Mouse (Mus musculus) inflammation-experienced regulatory T-cells, adult 6 months (primary cell): Measurements from ENCODE around the gene Rspry1. TPM values are rescaled to one million over a fixed set of nuclear protein-coding genes. Genes with fewer than 3 reads are reported as not detected.

Source experiments
- ATAC-seq: one replicate; pipeline ENCODE4 v1.8.0; 2017
- polyA plus RNA-seq, 3 experiments: library from polyadenylated mRNA; unstranded; fragments of 100-300 nt; shearing (Covaris generic); gene quantifications; one replicate each; pipeline ENCODE4 v1.2.1; 2017

The Rspry1 gene
- polyA plus RNA-seq, 3 experiments from 2014 or later: 23.1 to 29.3 (median 24.0) TPM

DNA sequence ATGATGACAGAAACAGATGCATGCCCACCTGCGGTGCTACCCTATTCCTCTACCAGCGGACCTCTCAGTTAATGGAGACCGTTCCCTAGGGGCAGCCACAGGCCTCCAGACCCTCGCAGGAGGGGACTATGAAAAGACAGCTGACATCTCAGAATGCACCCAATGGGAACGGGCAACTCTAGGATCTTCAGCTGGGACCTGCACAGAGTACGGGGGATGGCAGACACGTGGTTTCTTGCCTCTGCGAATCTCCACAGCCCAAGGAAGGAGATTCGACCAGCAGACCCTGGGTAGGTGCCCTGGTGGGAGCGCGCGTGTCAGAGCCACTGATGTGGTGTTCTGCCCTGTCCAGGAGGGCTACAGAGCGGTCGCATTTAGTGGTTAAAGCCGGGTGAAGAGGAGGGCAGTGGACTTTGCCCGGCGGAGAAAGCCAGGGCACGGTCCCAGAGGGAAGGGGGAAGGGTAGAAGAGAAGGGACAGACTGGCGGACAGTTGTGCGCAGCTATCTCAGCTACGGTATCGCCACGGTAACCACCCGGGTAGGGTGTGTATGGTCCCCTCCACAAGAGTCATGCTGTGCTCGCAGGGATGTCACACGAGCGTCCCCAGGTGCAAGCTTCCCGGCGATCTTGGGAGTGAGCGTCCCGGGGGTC, 93.7 kb downstream of the Rspry1 start:
- no peak for ATAC-seq

- ATAC-seq: peak; percentile 46
Observed at GRCm38 (mm10) chr8:94695994-94696384, 94.3 kb downstream of the Rspry1 start, which contains the start of gene Pllp. TSS of gene Pllp (minus strand) at chr8:94696278.

DNA sequence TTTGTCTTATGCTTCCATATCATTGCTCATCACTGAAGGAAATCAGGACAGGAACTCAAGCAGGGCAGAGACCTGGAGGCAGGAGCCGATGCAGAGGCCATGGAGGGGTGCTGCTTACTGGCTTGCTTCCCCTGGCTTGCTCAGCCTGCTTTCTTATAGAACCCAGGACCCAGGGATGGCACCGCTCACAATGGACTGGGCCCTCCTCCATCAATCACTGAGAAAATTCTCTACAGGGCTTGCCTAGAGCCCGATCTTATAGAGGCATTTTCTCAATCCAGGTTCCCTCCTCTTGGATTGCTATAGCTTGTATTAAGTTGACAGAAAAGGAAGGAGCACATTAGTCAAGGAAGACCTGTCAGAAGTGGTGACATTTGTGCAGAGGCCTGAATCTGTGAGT, 94.8 kb downstream of the Rspry1 start:
- ATAC-seq: no peak

DNA sequence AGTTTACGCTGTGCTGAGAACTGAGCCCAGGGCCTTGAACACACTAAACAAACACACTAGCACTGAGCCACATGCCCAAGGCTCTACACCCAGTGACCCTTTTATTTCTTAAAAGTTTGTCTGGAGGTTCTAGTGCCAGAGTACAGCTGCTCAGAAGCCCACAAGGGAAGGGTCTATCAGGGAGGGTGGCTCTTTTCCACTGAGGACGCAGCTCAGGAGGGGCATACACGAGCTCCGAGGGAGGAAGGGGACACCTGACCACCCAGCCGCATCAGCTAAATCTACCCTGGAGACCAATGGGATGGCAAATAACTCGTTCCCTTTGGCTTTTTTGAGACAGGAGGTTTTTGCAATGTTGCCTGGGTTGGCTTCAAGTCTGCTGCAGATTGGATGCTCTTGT, 96.2 kb downstream of the Rspry1 start:
- no peak for ATAC-seq

DNA sequence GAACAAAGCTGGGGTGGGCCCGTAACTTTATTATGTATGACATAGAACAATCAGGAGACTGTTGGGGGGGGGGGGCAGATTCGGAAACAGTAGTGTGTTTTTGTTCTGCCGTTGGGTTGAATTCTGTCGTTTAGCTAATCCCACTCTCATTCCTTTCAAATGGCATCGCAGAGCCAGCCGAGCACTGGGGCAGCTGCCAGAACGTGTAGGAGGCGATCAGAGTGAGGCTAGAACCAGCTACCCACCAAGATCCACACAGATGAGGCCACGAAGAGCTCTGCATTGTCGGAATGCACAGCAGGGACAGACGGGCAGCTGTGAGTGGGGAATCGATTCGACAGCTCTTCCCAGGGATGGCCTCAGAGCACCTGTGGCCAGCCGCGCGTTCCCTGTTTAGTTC, 97.6 kb downstream of the Rspry1 start:
- no peak for ATAC-seq

- no peak for ATAC-seq
Observed at GRCm38 (mm10) chr8:94700421-94700935, 98.7 kb downstream of the Rspry1 start.

DNA sequence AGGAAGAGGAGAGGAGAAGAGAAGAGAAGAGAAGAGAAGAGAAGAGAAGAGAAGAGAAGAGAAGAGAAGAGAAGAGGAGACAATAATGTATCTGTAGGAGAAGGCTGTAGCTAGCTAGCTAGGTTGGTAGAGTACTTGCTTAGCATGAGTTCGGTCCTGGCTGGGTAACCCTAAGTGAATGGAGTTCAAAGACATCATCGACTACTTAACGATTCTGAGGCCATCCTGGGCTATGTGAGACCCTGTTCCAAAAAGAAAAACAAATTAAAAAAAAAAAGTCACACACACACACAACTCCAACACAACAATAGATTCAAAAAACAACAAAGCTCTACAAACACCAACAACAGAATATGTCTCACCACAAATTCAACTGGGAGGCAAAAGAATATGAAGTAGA, 100.4 kb downstream of the Rspry1 start:
- ATAC-seq: no peak

DNA sequence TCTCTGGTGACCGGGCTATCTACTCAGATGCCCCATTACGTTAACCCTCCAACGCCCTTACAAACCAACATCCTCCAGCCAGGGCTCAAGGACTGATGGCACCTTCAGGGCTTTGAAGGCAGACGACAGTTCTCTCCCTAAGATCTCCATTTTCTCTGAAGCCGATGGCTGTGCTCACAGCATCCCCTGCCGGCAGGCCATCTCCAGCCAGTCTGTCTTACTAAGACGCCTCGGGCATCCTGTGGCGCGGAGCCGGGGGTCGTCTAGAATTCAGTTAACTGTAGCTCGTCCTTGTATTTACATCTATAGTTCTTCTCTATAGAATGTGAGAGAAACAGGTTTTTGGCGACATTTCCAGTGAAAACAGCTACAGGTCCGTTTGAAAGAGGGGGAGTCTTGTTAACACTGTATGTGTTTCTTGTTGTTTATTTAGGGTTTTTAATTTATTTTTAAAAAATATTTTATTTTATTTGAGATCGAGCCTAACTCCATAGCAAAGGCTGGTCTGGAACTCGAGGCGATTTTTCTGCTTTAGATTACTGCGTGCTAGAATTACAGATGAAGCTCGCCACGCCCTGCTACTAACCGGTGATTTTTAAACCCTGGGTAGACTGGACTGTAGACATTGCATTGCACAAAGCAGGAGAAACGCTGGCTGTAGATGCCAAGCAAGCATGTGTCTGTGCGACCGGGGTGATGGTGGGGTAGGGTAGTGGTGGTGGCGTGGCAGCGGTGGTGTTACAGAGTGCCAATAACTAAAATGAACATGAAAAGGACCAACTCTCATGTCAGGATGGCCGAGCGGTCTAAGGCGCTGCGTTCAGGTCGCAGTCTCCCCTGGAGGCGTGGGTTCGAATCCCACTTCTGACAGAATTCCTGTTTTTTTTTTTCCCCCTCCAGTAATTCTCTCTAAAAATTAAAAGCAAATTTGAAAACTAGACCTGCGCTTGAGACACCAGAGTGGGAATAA, 101.4 kb downstream of the Rspry1 start:
- peak; percentile 68 for ATAC-seq

GRCm38 (mm10) chr8:94703972-94704668, 102.4 kb downstream of the Rspry1 start:
- peak; percentile 80 for ATAC-seq

DNA sequence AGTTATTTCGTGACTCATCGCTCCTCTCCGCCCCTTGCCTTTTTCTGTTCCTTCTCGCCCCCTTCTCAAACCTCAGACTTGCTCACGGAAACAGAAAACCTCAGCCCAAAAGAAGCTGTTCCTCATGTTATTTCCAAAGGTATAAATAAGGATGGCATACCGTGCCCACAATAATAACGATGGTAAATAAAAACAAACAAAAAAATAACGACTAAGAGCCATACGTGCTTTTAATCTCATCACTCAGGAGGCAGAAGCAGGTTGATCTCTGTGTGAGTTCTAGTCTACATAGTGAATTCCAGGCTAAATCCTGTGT, 102.9 kb downstream of the Rspry1 start:
- no peak for ATAC-seq

GRCm38 (mm10) chr8:94705581-94706245, 104.0 kb downstream of the Rspry1 start:
- ATAC-seq: no peak

DNA sequence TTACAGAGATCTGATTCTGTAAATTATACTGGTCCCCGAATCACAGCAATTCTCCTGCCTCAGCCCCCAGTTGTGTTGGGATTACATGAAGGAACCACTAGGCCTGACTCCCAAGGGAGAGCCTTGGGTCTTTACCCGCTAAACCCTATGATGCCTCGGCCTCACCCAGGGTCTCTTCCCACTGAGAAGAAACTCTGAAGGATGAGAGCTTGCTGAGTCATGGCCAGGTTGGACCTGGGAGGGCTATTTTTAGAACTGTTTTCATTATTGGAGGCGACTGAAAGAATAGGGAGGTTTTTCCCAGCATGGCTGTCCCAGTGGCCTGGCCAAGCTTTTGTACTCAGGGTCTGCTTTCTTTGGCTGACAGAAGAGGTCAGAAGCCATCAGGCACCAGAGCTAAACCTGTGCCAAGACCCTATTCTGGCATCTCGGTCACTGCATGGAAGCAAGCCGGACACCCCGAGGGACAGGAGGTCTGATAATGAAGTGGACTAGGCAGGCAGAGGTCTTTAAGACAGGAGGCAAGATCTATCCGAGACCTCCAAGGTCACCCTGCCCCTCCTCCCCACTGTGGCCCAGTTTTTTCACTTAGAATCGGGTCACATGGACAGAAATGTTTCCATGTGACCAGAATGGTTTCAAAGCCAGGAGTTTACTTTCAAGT, 105.1 kb downstream of the Rspry1 start:
- ATAC-seq: no peak

Other genes starting within 250 kb of the Rspry1 start
- 100 to 1,000 TPM in 2 of 3 experiments, 10 to 100 TPM in 1; 75.9 to 149 (median 110) TPM for gene Herpud1, start 215.5 kb upstream of the Rspry1 start, polyA plus RNA-seq
- gene Nlrc5, start 167.6 kb upstream of the Rspry1 start, polyA plus RNA-seq: 100 to 1,000 TPM; 122 to 208 (median 189) TPM
- gene Cpne2, start 68.9 kb upstream of the Rspry1 start, polyA plus RNA-seq: 1 to 10 TPM in 1 of 3 experiments, under 1 TPM in 2; 0.37 to 2.4 (median 0.98) TPM
- 10 to 100 TPM; 52.4 to 89.1 (median 66.9) TPM for gene Fam192a, start 60 bp downstream of the Rspry1 start, polyA plus RNA-seq
- gene Arl2bp, start 64.7 kb downstream of the Rspry1 start, polyA plus RNA-seq: 10 to 100 TPM; 24.0 to 32.2 (median 29.5) TPM
- gene Pllp, start 94.3 kb downstream of the Rspry1 start, polyA plus RNA-seq: 1 to 10 TPM in 1 of 3 experiments, not detected in 2; 1.0 TPM
- gene Ccl22, start 143.7 kb downstream of the Rspry1 start, polyA plus RNA-seq: not detected
- gene Cx3cl1, start 170.1 kb downstream of the Rspry1 start, polyA plus RNA-seq: under 1 TPM in 1 of 3 experiments, not detected in 2; 0.38 TPM
- not detected for gene Ccl17, start 208.5 kb downstream of the Rspry1 start, polyA plus RNA-seq
- 10 to 100 TPM; 35.5 to 40.6 (median 37.5) TPM for gene Coq9, start 236.4 kb downstream of the Rspry1 start, polyA plus RNA-seq
- gene Ciapin1, start 236.4 kb downstream of the Rspry1 start, polyA plus RNA-seq: 100 to 1,000 TPM; 107 to 149 (median 110) TPM